In the genomic region with DNA sequence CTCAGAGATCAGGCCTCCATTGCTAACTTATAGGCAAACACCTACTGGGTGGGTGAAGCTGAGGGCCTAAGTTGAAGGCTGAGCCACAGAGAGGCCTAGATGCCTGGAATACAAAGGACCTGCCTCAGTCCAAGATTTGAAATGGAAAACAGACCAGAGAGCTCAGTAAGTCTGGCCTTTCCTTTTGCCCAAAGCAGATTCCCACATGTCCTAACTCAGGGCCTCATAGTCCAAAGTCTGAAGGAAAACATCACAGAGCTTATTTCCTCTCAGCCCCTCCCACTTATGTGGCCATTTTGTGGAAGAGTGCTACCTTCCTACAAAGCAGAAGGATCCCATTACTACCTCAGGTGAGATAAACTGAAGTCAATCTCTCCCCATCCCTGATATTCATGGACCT, we compare ENCODE assay signal across 21 mouse cellular contexts. TPM values are rescaled to one million over a fixed set of nuclear protein-coding genes. Genes with fewer than 3 reads are reported as not detected.
A peak's percentile ranks its signal among the peaks of the same experiment; 100 is the strongest.
DNase-seq lines count a peak whose midpoint lies in the region; TF ChIP-seq lines count a peak whose summit lies in the region.
"Had no signal": no experiment of that assay in that cellular context is flagged by ENCODE, and none has a peak within 500 bp of the region (broad histone marks: within the 10 kb centered on the region; RNA-seq: fewer than 3 reads in every experiment).

No protein-coding gene starts in this region.

- intact Hi-C loops in gastrocnemius, adult 2 months (cut with DNase I): no loop called here

- H3K27me3 ChIP-seq in kidney, adult 2 months (replicated peaks; ENCODE audit: control insufficient read depth, insufficient read depth, low read length): no peaks in the 10 kb centered on the region
- H3K27me3 ChIP-seq in liver, adult 2 months (ENCODE audit: control insufficient read depth, insufficient read depth, low read length): no peaks in the 10 kb centered on the region
- H3K27me3 ChIP-seq: embryonic facial prominence, embryonic 13.5 days; forebrain, embryonic 12.5 days; heart, embryonic 15.5 days; hindbrain, embryonic 12.5 days had no signal

- TF ChIP-seq POLR2A in kidney, adult 2 months (IDR thresholded peaks at IDR 0.05; ENCODE audit: low read depth, low read length): no peak
- no peak for TF ChIP-seq POLR2A in liver, adult 2 months (IDR thresholded peaks at IDR 0.05; ENCODE audit: extremely low read depth, insufficient read depth, low read length)

- H3K4me3 ChIP-seq in gastrocnemius, adult 2 months: no peak overlapping the region
- no peak overlapping the region for H3K4me3 ChIP-seq in kidney, adult 2 months (ENCODE audit: insufficient read depth, low read depth, low read length)
- no peak overlapping the region for H3K4me3 ChIP-seq in liver, adult 2 months (ENCODE audit: insufficient read depth, low read depth, low read length)
- H3K4me3 ChIP-seq in brown adipose tissue, adult 24 weeks (ENCODE audit: insufficient read depth, low read depth, low read length): no peak overlapping the region
- H3K4me3 ChIP-seq: embryonic facial prominence, embryonic 13.5 days; forebrain, embryonic 12.5 days; heart, embryonic 15.5 days; hindbrain, embryonic 12.5 days had no signal

- H3K9ac ChIP-seq in liver, adult 2 months (ENCODE audit: low read depth, low read length): no peak overlapping the region
- H3K9ac ChIP-seq: embryonic facial prominence, embryonic 13.5 days; forebrain, embryonic 12.5 days; heart, embryonic 15.5 days; hindbrain, embryonic 12.5 days had no signal

- peak overlapping the region; percentile 78 for H3K27ac ChIP-seq in gastrocnemius, adult 2 months
- peak overlapping the region; percentile 59 for H3K27ac ChIP-seq in kidney, adult 2 months (ENCODE audit: insufficient read depth, low read depth, low read length)
- H3K27ac ChIP-seq in liver, adult 2 months (replicated peaks; ENCODE audit: insufficient read depth, low read depth, low read length): 0 out of 2 replicates have a peak overlapping the region, but pooled peaks have one; percentile 13
- peak overlapping the region; percentile 94 for H3K27ac ChIP-seq in brown adipose tissue, adult 24 weeks (replicated peaks; ENCODE audit: low read depth, low read length)
- H3K27ac ChIP-seq: embryonic facial prominence, embryonic 13.5 days; forebrain, embryonic 12.5 days; hindbrain, embryonic 12.5 days had no signal

- DNase-seq in gastrocnemius, adult 2 months: no peak
- no peak for DNase-seq in gastrocnemius, adult 8-10 months (ENCODE audit: low spot score in 2 of 2)
- DNase-seq in kidney, adult 2 months: no peak
- no peak for DNase-seq in kidney, adult 9 months
- DNase-seq in liver, adult 2 months (ENCODE audit: extremely low read depth, low read depth, low spot score): no peak
- no peak for DNase-seq in liver
- DNase-seq in adrenal gland, postnatal 25 days: no peak
- DNase-seq: adrenal gland, adult 8-10 months; B cell, adult 2 months; cerebellum, adult 11-12 months; cerebellum, adult 9-10 months; cerebellum, postnatal 36 days; gastrocnemius, postnatal 25 days; heart, postnatal 4 days had no signal

- H3K36me3 ChIP-seq in kidney, adult 2 months (ENCODE audit: control insufficient read depth, insufficient read depth, low read length): no peaks in the 10 kb centered on the region; the same call in none of the 2 replicates
- H3K36me3 ChIP-seq in liver, adult 2 months (ENCODE audit: control insufficient read depth, insufficient read depth, low read length): peaks cover 51% of the 10 kb centered on the region
- H3K36me3 ChIP-seq: G1E had no signal

- H3K4me1 ChIP-seq in kidney, adult 2 months (ENCODE audit: control insufficient read depth, insufficient read depth, low read length): 0 out of 2 replicates have a peak, but pooled peaks cover 3% of the 10 kb centered on the region
- no peaks in the 10 kb centered on the region; the same call in 1 of the 2 replicates for H3K4me1 ChIP-seq in liver, adult 2 months (ENCODE audit: control insufficient read depth, insufficient read depth, low read length)
- peaks cover 50% of the 10 kb centered on the region for H3K4me1 ChIP-seq in brown adipose tissue, adult 24 weeks (ENCODE audit: control insufficient read depth, insufficient read depth, insufficient read length, low read length)

- no peak for TF ChIP-seq CTCF in gastrocnemius, adult 2 months (IDR thresholded peaks at IDR 0.05)
- no peak for TF ChIP-seq CTCF in kidney, adult 2 months (conservative IDR thresholded peaks at IDR 0.05; ENCODE audit: insufficient read depth, insufficient read length, low read depth, low read length)
- TF ChIP-seq CTCF in liver, adult 2 months (IDR thresholded peaks at IDR 0.05; ENCODE audit: low read depth, low read length): no peak

- no peaks in the 10 kb centered on the region for H3K79me2 ChIP-seq in liver, adult 2 months (ENCODE audit: control insufficient read depth, insufficient read depth, low read length)

RNA-seq across cellular contexts. Expression of a gene that starts 22.0 kb away (rescaled TPM):
- total RNA-seq in gastrocnemius, adult 2 months (2021): 100 to 1,000 TPM in 1 of 2 experiments, 10 to 100 TPM in 1; 78.8 to 109 TPM
- 10 to 100 TPM; 66.8 to 96.7 (median 83.2) TPM for total RNA-seq in gastrocnemius, adult 8-10 months (2022)
- 278 and 374 TPM in 2 replicates for polyA plus RNA-seq in kidney, adult 2 months (2012; rRNA removed)
- 318 and 380 TPM in 2 replicates for total RNA-seq in liver, adult 2 months (2014; rRNA removed)
- polyA plus RNA-seq in liver, adult 2 months (2012; rRNA removed): 251 and 255 TPM in 2 replicates
- polyA plus RNA-seq in brown adipose tissue, adult 24 weeks (2012; ENCODE audit: insufficient read depth, insufficient read length, missing spikeins): 113 and 190 TPM in 2 replicates
- total RNA-seq in adrenal gland, postnatal 25 days (2021): 201 and 220 TPM in 2 replicates

RNA-seq across cellular contexts. Expression of a gene that starts 33.0 kb away (rescaled TPM):
- total RNA-seq in gastrocnemius, adult 2 months (2021): under 1 TPM; 0.17 to 0.23 TPM
- under 1 TPM; 0.07 to 0.13 (median 0.12) TPM for total RNA-seq in gastrocnemius, adult 8-10 months (2022)
- 0.03 and 0.04 TPM in 2 replicates for polyA plus RNA-seq in kidney, adult 2 months (2012; rRNA removed)
- under 0.01 and 0.07 TPM in 2 replicates for total RNA-seq in liver, adult 2 months (2014; rRNA removed)
- polyA plus RNA-seq in liver, adult 2 months (2012; rRNA removed): 0.04 and 0.06 TPM in 2 replicates
- polyA plus RNA-seq in brown adipose tissue, adult 24 weeks (2012; ENCODE audit: insufficient read depth, insufficient read length, missing spikeins): 0.38 TPM in 1 of 2 replicates, not detected in the other
- total RNA-seq in adrenal gland, postnatal 25 days (2021): 0.19 and 0.33 TPM in 2 replicates
- polyA plus RNA-seq: CD4-positive, CD25-positive, alpha-beta regulatory T cell, adult 4 months; heart, embryonic 15.5 days had no signal

Comparison
In these comparisons a context has a peak if more than half of its experiments do, and no peak if none do; other contexts are left out.
1. H3K27ac ChIP-seq: peak in every context shown above with its lines; median percentile 94 in brown adipose tissue, adult 24 weeks; 78 in gastrocnemius, adult 2 months; 59 in kidney, adult 2 months; 13 in liver, adult 2 months.